Mouse (Mus musculus): ENCODE measurements around the gene Uggt2. TPM values are rescaled to one million over a fixed set of nuclear protein-coding genes. Genes with fewer than 3 reads are reported as not detected.
A peak's percentile ranks its signal among the peaks of the same experiment; 100 is the strongest.

Gene Uggt2
- polyA plus RNA-seq, 1 experiment = 34.1 TPM

DNA sequence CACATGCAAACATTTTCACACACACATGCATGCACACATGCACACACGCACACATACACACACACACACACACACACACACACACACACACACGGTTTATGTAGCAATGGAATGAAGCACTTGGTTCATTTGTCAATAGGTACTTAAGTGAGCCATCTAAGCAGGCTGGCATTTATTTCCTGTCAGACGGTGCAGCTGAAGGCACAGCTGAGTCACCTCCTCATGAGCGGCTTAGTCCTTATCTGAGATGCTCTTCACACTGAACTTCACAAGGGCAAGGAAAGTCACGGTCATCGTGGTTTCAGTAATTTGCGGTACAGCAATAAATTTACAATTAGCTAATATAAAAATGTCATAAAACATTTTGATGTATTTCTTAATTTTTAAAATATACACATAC, 55.5 kb downstream of the Uggt2 start:
- Histone ChIP-seq H3K4me1 (ENCODE audit: control insufficient read depth, insufficient read depth, low read length) (no peaks in the 10 kb centered on the region), H3K4me3 (ENCODE audit: insufficient read depth, low read length) (no peak overlapping the region), H3K27ac (ENCODE audit: insufficient read depth, low read length) (no peak overlapping the region)
- TF ChIP-seq POLR2A (IDR thresholded peaks at IDR 0.05; ENCODE audit: low read depth, low read length) (no peak), CTCF (IDR thresholded peaks at IDR 0.05; ENCODE audit: borderline replicate concordance, insufficient read depth, low read length) (no peak)

GRCm38 (mm10) chr14:119040253-119040652, 59.0 kb downstream of the Uggt2 start:
- peak; percentile 61; the same call in 1 of the 2 replicates for TF ChIP-seq CTCF (IDR thresholded peaks at IDR 0.05; ENCODE audit: borderline replicate concordance, insufficient read depth, low read length)
- TF ChIP-seq POLR2A (IDR thresholded peaks at IDR 0.05; ENCODE audit: low read depth, low read length) = no peak
- Histone ChIP-seq H3K27ac (ENCODE audit: insufficient read depth, low read length) (no peak overlapping the region), H3K4me3 (ENCODE audit: insufficient read depth, low read length) (no peak overlapping the region), H3K4me1 (ENCODE audit: control insufficient read depth, insufficient read depth, low read length) (no peaks in the 10 kb centered on the region)

DNA sequence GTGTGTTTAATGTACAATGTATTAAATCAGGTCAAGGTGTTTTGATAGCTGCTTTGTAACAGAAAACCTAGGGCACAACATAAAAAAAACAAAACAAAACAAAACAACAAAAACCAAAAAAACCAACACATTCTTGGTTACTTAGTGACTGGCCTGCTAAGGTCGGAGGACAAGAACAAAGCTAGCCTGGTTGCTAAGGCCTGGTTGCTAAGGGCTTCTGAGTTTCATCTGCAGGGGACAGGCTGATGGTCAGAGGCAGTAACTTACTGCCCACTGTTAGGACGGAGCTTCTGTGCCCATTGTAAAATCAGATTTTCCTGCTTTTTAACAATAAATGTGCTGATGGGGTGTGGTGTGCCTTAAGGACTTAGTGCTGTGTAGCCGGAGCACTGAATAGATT, 61.5 kb downstream of the Uggt2 start:
- TF ChIP-seq CTCF (IDR thresholded peaks at IDR 0.05; ENCODE audit: borderline replicate concordance, insufficient read depth, low read length) (no peak), POLR2A (IDR thresholded peaks at IDR 0.05; ENCODE audit: low read depth, low read length) (no peak)
- Histone ChIP-seq H3K27ac (ENCODE audit: insufficient read depth, low read length) (no peak overlapping the region), H3K4me1 (ENCODE audit: control insufficient read depth, insufficient read depth, low read length) (no peaks in the 10 kb centered on the region), H3K4me3 (ENCODE audit: insufficient read depth, low read length) (no peak overlapping the region)

DNA sequence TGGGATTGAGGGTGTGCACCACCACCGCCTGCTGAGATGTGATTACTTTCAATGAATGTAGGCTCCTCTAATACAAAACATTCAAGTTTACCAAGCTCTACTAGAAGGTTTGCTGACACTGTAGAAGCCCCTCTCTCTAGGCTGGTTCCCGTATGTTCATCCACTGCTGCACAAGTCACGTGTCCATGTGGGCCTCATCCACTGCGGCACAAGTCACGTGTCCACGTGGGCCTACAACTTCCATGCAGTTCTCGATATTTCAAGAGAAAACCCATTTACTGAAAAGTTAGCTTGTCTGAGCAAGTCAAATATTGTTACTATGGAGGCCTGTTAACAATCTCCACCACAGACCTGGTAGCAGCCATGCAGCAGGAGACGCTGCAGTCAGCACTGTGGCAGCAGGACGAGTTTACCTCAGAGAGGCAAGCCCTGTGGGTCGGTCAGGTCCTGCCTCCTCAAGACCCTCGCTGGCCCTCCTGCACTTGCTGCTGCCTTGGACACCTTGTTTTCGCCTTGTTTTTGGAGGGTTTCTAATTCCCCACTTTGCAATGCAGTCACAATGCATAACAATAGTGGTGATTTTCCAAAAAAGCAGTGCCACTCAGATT, 62.0 kb downstream of the Uggt2 start:
- H3K4me1 ChIP-seq (ENCODE audit: control insufficient read depth, insufficient read depth, low read length) = no peaks in the 10 kb centered on the region
- no peak for TF ChIP-seq CTCF (IDR thresholded peaks at IDR 0.05; ENCODE audit: borderline replicate concordance, insufficient read depth, low read length)
- no peak for TF ChIP-seq POLR2A (IDR thresholded peaks at IDR 0.05; ENCODE audit: low read depth, low read length)
- no peak overlapping the region for H3K27ac ChIP-seq (ENCODE audit: insufficient read depth, low read length)
- no peak overlapping the region for H3K4me3 ChIP-seq (ENCODE audit: insufficient read depth, low read length)

- no peak overlapping the region for H3K27ac ChIP-seq (ENCODE audit: insufficient read depth, low read length)
- no peaks in the 10 kb centered on the region for H3K4me1 ChIP-seq (ENCODE audit: control insufficient read depth, insufficient read depth, low read length)
- no peak for TF ChIP-seq CTCF (IDR thresholded peaks at IDR 0.05; ENCODE audit: borderline replicate concordance, insufficient read depth, low read length)
- no peak for TF ChIP-seq POLR2A (IDR thresholded peaks at IDR 0.05; ENCODE audit: low read depth, low read length)
- no peak overlapping the region for H3K4me3 ChIP-seq (ENCODE audit: insufficient read depth, low read length)
These were observed 71.5 kb downstream of the Uggt2 start for GRCm38 (mm10) chr14:119027675-119028253.

- Histone ChIP-seq H3K4me1 (ENCODE audit: control insufficient read depth, insufficient read depth, low read length) (no peaks in the 10 kb centered on the region), H3K27ac (ENCODE audit: insufficient read depth, low read length) (no peak overlapping the region), H3K4me3 (ENCODE audit: insufficient read depth, low read length) (no peak overlapping the region)
- TF ChIP-seq CTCF (IDR thresholded peaks at IDR 0.05; ENCODE audit: borderline replicate concordance, insufficient read depth, low read length) = peak; percentile 59; the same call in 1 of the 2 replicates
- TF ChIP-seq POLR2A (IDR thresholded peaks at IDR 0.05; ENCODE audit: low read depth, low read length) = no peak
These were observed 72.1 kb downstream of the Uggt2 start for GRCm38 (mm10) chr14:119027130-119027529.

DNA sequence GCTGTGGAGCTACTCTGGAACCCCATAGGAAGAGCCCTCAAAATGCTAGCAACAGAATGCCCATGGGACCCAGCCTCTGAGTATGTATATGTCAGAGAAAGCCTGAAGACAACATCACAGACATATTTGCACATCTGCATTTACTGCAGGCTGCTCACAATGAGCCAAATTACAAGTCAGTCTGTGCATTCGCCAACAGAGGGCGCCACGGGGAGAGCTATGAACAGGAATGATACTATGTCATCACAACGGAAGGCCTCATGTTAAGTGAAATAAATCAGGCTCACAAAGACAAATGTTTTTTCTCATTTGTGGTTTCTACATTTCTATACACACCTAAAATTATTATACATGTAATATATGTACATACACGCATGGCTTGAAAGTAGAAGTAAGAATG, 73.3 kb downstream of the Uggt2 start:
- no peaks in the 10 kb centered on the region for H3K4me1 ChIP-seq (ENCODE audit: control insufficient read depth, insufficient read depth, low read length)
- H3K4me3 ChIP-seq (ENCODE audit: insufficient read depth, low read length) = no peak overlapping the region
- TF ChIP-seq CTCF (IDR thresholded peaks at IDR 0.05; ENCODE audit: borderline replicate concordance, insufficient read depth, low read length) (no peak), POLR2A (IDR thresholded peaks at IDR 0.05; ENCODE audit: low read depth, low read length) (no peak)
- H3K27ac ChIP-seq (ENCODE audit: insufficient read depth, low read length) = no peak overlapping the region

DNA sequence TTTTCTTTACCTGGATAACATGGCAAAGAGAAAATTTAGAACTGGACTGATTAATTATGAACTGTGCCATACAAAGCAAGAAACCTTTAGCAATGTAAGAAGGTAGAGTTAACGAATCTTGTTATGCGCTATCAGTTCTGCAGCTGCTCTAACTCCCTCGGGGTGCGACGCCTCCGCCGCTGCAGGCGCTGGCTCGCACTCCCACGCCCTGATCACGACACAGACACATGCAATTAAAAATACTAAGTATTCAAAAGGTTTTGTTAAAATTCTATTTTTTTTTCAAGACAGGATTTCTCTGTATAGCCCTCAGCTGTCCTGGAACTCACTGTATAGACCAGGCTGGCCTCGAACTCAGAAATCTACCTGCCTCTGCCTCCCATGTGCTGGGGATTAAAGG, 85.7 kb downstream of the Uggt2 start:
- Histone ChIP-seq H3K4me1 (ENCODE audit: control insufficient read depth, insufficient read depth, low read length) (no peaks in the 10 kb centered on the region), H3K27ac (ENCODE audit: insufficient read depth, low read length) (no peak overlapping the region), H3K4me3 (ENCODE audit: insufficient read depth, low read length) (no peak overlapping the region)
- TF ChIP-seq POLR2A (IDR thresholded peaks at IDR 0.05; ENCODE audit: low read depth, low read length) (no peak), CTCF (IDR thresholded peaks at IDR 0.05; ENCODE audit: borderline replicate concordance, insufficient read depth, low read length) (no peak)

DNA sequence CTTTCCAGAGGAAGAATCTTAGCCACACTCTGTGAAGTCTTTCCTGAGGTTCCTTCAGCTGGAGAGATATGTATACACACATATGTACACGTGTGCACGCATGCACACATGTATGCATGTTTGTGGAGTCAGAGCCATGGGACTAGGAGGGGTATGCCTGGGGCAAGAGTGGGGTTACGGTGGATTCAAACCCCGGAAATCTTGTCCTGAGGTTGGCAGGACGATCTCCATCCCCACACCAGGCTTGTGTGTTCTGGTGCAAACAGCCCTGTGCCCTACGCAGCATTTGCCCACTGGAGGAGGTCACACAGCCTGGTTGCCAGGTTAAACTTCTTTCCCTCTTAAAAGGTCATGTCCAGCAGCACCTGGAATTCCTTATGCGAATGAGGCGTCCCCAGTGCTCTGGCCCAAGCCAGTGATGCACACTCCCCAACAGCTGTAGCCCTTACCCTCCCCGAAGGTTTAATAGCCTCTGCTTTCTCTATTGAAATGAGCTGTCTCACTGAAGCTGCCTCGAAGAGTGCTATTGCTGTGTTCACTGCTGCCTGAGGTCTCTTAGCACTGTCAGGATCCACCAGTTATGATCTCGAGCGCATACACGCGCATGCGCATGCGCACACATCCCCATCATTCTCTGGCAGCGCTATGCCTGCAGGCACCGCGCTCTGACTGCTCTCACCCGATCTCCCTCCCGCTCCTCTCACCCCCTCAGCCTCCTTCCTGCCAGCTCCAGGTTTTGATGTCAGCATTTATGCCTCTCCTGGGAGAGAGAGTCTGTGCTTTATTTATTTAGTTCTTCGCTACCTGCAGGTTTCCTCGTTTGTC, 86.4 kb downstream of the Uggt2 start:
- Histone ChIP-seq H3K27ac (ENCODE audit: insufficient read depth, low read length) (no peak overlapping the region), H3K4me3 (ENCODE audit: insufficient read depth, low read length) (no peak overlapping the region), H3K4me1 (ENCODE audit: control insufficient read depth, insufficient read depth, low read length) (no peaks in the 10 kb centered on the region)
- TF ChIP-seq POLR2A (IDR thresholded peaks at IDR 0.05; ENCODE audit: low read depth, low read length) (no peak), CTCF (IDR thresholded peaks at IDR 0.05; ENCODE audit: borderline replicate concordance, insufficient read depth, low read length) (no peak)

DNA sequence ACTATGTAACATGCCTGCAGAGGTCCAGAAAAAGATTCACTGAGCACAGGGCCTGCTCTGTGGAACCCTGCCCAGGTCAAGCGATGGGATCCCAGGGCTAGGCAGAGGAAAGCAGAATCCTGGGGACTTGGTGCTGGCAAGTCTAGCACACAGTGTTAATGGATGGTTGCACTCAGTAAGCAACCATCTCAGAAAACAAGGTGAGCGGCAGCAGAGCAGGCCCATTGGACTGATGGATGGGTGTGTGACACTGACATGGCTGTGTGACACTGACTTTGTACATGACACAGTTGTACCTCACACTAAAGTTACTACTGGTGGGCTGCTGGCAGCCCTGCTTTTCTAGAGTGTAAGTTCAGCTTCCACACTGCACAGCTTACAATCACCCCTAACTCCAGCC, 89.7 kb downstream of the Uggt2 start:
- Histone ChIP-seq H3K4me1 (ENCODE audit: control insufficient read depth, insufficient read depth, low read length) (peaks cover 2% of the 10 kb centered on the region; the same call in 1 of the 2 replicates), H3K27ac (ENCODE audit: insufficient read depth, low read length) (no peak overlapping the region), H3K4me3 (ENCODE audit: insufficient read depth, low read length) (no peak overlapping the region)
- TF ChIP-seq CTCF (IDR thresholded peaks at IDR 0.05; ENCODE audit: borderline replicate concordance, insufficient read depth, low read length) (no peak), POLR2A (IDR thresholded peaks at IDR 0.05; ENCODE audit: low read depth, low read length) (no peak)
